Mouse (Mus musculus): ENCODE measurements around the gene Mast4. TPM values are rescaled to one million over a fixed set of nuclear protein-coding genes. Genes with fewer than 3 reads are reported as not detected.

Mast4 gene
- total RNA-seq, 1 experiment from 2014 or later, result 60.8 TPM

- DNase-seq, result no peak
These were observed 555.0 kb downstream of the Mast4 start for GRCm38 (mm10) chr13:102779275-102779674.

GRCm38 (mm10) chr13:102778859-102779258, 555.4 kb downstream of the Mast4 start:
- DNase-seq, result no peak

- peak; percentile 26 for DNase-seq
These were observed 558.8 kb downstream of the Mast4 start for GRCm38 (mm10) chr13:102775506-102775905.

GRCm38 (mm10) chr13:102774786-102775201, 559.5 kb downstream of the Mast4 start:
- DNase-seq, result peak; percentile 60

- DNase-seq, result no peak
These were observed 561.1 kb downstream of the Mast4 start for GRCm38 (mm10) chr13:102773169-102773568.

- peak; percentile 23 for DNase-seq
These were observed 564.1 kb downstream of the Mast4 start for GRCm38 (mm10) chr13:102770194-102770593.

- no peak for DNase-seq
These were observed 565.8 kb downstream of the Mast4 start for GRCm38 (mm10) chr13:102768512-102768911.

- no peak for DNase-seq
These were observed 567.2 kb downstream of the Mast4 start for GRCm38 (mm10) chr13:102767110-102767509.

- no peak for DNase-seq
These were observed 569.1 kb downstream of the Mast4 start for GRCm38 (mm10) chr13:102765216-102765615.

GRCm38 (mm10) chr13:102764218-102764617, 570.1 kb downstream of the Mast4 start:
- no peak for DNase-seq

GRCm38 (mm10) chr13:102762203-102762602, 572.1 kb downstream of the Mast4 start:
- no peak for DNase-seq

GRCm38 (mm10) chr13:102761410-102761809, 572.9 kb downstream of the Mast4 start:
- DNase-seq, result no peak

GRCm38 (mm10) chr13:102758021-102758420, 576.3 kb downstream of the Mast4 start:
- DNase-seq, result peak; percentile 65

GRCm38 (mm10) chr13:102756071-102756470, 578.2 kb downstream of the Mast4 start:
- peak; percentile 85 for DNase-seq

GRCm38 (mm10) chr13:102755124-102755523, 579.2 kb downstream of the Mast4 start:
- no peak for DNase-seq

- DNase-seq, result no peak
These were observed 580.4 kb downstream of the Mast4 start for GRCm38 (mm10) chr13:102753714-102754556.

GRCm38 (mm10) chr13:102749891-102750290, 584.4 kb downstream of the Mast4 start:
- DNase-seq, result no peak

- no peak for DNase-seq
These were observed 585.1 kb downstream of the Mast4 start for GRCm38 (mm10) chr13:102749194-102749593.

- no peak for DNase-seq
These were observed 587.3 kb downstream of the Mast4 start for GRCm38 (mm10) chr13:102746803-102747561.

- DNase-seq, result no peak
These were observed 588.5 kb downstream of the Mast4 start for GRCm38 (mm10) chr13:102745626-102746342.

GRCm38 (mm10) chr13:102745270-102745600, 589.1 kb downstream of the Mast4 start:
- no peak for DNase-seq

- DNase-seq, result peak; percentile 71
These were observed 589.6 kb downstream of the Mast4 start for GRCm38 (mm10) chr13:102744481-102745269.
